Mouse (Mus musculus) intestine, embryonic 15.5 days (tissue): Measurements from ENCODE around the gene Lrrc45. TPM values are rescaled to one million over a fixed set of nuclear protein-coding genes. Genes with fewer than 3 reads are reported as not detected.
"Not testable (repeated sequence)": the region's sequence is repeated elsewhere in the genome, so short reads cannot be mapped to it uniquely, and the experiment has no call there.

Experiments
- ATAC-seq: fragments of 200-750 bp; cut with Nextera tagmentation; 2 replicates; pipeline ENCODE4 v1.8.0; 2017; ENCODE audit warnings: moderate TSS enrichment, moderate library complexity
- H3K27ac ChIP-seq: fragments of 300-500 bp; sonication (generic); 2 replicates; pipeline ENCODE4 v1.5.1; 2015; ENCODE audit warnings: mild to moderate bottlenecking, inconsistent platforms
- H3K27me3 ChIP-seq: fragments of 300-500 bp; sonication (generic); replicated peaks from 2 replicates; pipeline ENCODE4 v1.6.1; 2015; ENCODE audit warnings: inconsistent platforms
- H3K36me3 ChIP-seq: fragments of 300-500 bp; sonication (generic); 2 replicates; pipeline ENCODE4 v1.6.1; 2015; ENCODE audit warnings: inconsistent platforms
- H3K4me1 ChIP-seq: fragments of 300-500 bp; sonication (generic); replicated peaks from 2 replicates; pipeline ENCODE4 v1.6.1; 2015; ENCODE audit warnings: inconsistent platforms
- H3K4me2 ChIP-seq: fragments of 300-500 bp; sonication (generic); replicated peaks from 2 replicates; pipeline ENCODE4 v1.6.1; 2015; ENCODE audit warnings: mild to moderate bottlenecking, inconsistent platforms
- H3K4me3 ChIP-seq: fragments of 300-500 bp; sonication (generic); replicated peaks from 2 replicates; pipeline ENCODE4 v1.5.1; 2015; ENCODE audit warnings: inconsistent platforms
- H3K9ac ChIP-seq: fragments of 300-500 bp; sonication (generic); 2 replicates; pipeline ENCODE4 v1.6.1; 2015; ENCODE audit warnings: inconsistent platforms
- H3K9me3 ChIP-seq: fragments of 300-500 bp; sonication (generic); 2 replicates; pipeline ENCODE4 v1.6.1; 2016; ENCODE audit warnings: inconsistent platforms
- WGBS: fragments of 180-500 bp; shearing (Covaris S2); methylation state at CpG from one replicate; pipeline ENCODE4 v1.1.7; 2015; 5-methylcytosine and 5-hydroxymethylcytosine counted together
- polyA plus RNA-seq: library from polyadenylated mRNA; unstranded; fragments of >200 nt; fragmentation: Nextera tagmentation; extraction: Ambion mirVana; gene quantifications from 2 replicates; pipeline ENCODE4 v1.2.1, GENCODE M21; 2015

Lrrc45 gene
- polyA plus RNA-seq, 1 experiment from 2014 or later = 42.0 TPM

DNA sequence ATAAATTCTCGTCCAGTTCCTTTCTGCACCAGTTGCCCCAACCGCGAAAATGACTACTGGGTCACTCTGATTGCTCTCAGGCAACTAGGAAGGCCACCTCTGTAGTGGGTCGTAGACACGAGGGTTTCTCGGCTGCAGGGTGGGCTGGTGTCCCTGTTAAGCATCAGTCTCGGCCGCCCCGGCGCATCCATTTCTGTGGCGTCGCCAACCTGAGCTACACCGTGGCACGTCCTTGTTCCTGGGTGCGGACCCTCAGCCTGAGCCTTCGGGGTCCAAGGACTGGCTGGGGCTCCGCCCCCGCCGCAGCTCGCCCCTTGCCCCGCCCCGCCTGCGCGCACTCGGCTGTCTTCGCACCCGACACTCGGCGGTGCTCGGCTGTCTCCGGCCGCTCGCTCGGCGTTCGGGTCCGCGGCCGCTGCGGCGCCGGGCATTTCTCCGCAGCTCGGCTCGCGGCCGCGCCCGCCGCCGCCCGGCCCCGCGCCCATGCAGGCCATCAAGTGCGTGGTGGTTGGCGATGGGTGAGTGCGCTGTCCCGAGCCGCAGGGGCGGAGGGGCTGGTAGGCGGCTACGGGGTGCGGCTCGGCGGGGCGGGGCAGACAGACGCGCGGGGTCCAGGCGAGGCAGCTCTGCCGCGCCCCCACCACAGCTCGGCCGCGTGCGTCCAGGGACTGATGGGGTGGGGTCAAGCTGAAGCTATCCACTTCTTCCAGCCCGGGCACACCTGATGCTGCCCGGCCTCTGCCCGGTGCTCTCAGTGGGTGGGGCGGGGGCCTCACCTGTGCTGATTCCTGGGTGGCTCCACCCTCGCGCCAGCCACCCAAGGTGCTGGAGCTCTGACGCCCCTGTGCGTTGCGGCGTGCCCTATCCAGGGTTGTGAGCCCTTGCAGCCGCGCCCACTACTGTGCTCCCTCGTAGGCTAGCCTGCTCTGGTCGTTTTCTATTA is 7.7 kb downstream of the Lrrc45 start, which contains the start of gene Rac3:
Gene Rac3, plus strand, starts transcription at position 347 of the 943 bp plus-strand sequence.
- peaks cover 26% of the 10 kb centered on the region for H3K36me3 ChIP-seq
- peak within 1 kb of the TSS; percentile 98 for H3K4me2 ChIP-seq
- peak within 1 kb of the TSS; percentile 23; the same call in 1 of the 2 replicates for H3K27ac ChIP-seq
- H3K9ac ChIP-seq = peak within 1 kb of the TSS; percentile 73
- H3K9me3 ChIP-seq = no peaks in the 10 kb centered on the region
- peak within 1 kb of the TSS; percentile 58 for H3K4me3 ChIP-seq
- WGBS = under 1% methylated on average over 83 of the region's 90 CpGs
- H3K4me1 ChIP-seq = peaks cover 21% of the 10 kb centered on the region
- ATAC-seq = peak; percentile 85
- no peaks in the 10 kb centered on the region for H3K27me3 ChIP-seq

DNA sequence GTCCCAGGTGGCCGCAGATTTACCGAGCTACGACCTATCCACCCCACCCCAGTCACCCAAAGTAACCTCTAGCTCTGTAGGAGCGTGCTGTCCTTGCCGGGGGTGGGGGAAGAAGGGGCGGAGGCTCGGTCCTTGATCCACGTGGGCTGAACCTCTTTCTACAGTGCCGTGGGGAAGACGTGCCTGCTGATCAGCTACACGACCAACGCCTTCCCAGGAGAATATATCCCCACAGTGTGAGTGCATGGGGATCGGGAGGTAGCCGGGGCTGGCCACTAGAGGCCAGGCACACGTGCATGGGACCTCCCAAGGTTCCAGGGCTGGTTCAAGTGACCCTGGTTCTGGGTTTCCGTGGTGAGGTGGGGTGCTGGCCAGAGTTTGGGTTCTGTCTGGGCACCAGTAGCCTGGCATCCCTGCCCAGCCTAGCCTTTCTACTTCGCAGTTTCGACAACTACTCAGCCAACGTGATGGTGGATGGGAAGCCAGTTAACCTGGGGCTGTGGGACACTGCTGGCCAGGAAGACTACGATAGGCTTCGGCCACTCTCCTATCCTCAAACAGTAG is 8.4 kb downstream of the Lrrc45 start:
- no peaks in the 10 kb centered on the region for H3K9me3 ChIP-seq
- peak overlapping the region; percentile 98 for H3K4me2 ChIP-seq
- 17% methylated on average over 21 of the region's 21 CpGs for WGBS
- peak; percentile 27; the same call in 1 of the 2 replicates for ATAC-seq
- H3K4me3 ChIP-seq = peak overlapping the region; percentile 58
- H3K27me3 ChIP-seq = no peaks in the 10 kb centered on the region
- H3K36me3 ChIP-seq = peaks cover 20% of the 10 kb centered on the region
- peak overlapping the region; percentile 23; the same call in 1 of the 2 replicates for H3K27ac ChIP-seq
- peak overlapping the region; percentile 73 for H3K9ac ChIP-seq
- H3K4me1 ChIP-seq = peaks cover 22% of the 10 kb centered on the region

DNA sequence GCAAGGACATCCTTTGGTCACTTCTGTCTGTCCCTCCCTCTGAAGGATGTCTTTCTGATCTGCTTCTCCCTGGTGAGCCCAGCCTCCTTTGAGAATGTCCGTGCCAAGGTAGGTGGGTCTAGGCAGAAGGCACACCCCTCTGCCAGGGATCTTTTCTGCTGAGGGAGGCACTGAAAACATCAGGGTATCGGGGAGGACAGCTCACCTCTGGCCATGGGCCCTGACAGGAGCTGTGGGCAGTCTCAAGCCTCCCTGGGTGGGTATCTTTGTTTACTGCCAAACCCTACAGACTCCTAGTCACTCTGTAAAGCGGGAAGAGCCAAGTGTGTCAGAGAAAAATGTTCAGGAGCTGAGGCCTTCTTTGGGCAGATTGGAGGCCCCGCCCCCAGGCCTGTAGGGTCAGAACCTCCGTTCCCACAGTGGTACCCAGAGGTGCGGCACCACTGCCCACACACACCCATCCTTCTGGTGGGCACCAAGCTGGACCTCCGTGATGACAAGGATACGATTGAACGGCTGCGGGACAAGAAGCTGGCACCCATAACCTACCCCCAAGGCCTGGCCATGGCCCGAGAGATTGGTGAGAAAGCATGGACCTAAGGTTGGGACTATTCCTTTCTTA is 9.1 kb downstream of the Lrrc45 start:
- WGBS = 85% methylated on average over 11 of the region's 11 CpGs
- H3K4me2 ChIP-seq = no peak overlapping the region
- peaks cover 22% of the 10 kb centered on the region for H3K4me1 ChIP-seq
- H3K27me3 ChIP-seq = no peaks in the 10 kb centered on the region
- no peak for ATAC-seq
- peaks cover 13% of the 10 kb centered on the region; the same call in 1 of the 2 replicates for H3K36me3 ChIP-seq
- no peaks in the 10 kb centered on the region for H3K9me3 ChIP-seq
- no peak overlapping the region for H3K4me3 ChIP-seq
- no peak overlapping the region for H3K27ac ChIP-seq
- H3K9ac ChIP-seq = no peak overlapping the region

DNA sequence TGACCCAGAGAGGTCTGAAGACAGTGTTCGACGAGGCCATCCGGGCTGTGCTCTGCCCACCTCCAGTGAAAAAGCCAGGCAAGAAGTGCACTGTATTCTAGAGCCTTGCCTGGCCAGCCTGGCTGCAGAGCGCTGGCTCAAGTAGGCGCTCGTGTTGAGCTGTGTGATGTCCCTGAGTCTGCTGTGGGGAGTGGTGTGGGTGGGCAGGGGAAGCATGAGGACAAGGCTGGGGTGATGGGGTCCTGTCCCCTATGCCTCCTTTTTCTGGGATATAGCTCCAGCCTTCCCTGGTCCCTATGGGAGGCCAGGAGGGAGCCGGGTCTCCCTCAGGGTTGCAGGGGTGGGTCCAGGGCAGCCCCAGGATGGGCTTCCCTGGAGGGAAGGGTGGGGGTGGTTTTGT is 9.8 kb downstream of the Lrrc45 start:
- H3K4me1 ChIP-seq = peaks cover 22% of the 10 kb centered on the region
- H3K4me3 ChIP-seq = no peak overlapping the region
- no peaks in the 10 kb centered on the region for H3K27me3 ChIP-seq
- H3K4me2 ChIP-seq = no peak overlapping the region
- ATAC-seq = no peak
- H3K9ac ChIP-seq = no peak overlapping the region
- no peaks in the 10 kb centered on the region for H3K9me3 ChIP-seq
- peaks cover 7% of the 10 kb centered on the region; the same call in 1 of the 2 replicates for H3K36me3 ChIP-seq
- 86% methylated on average over 7 of the region's 7 CpGs for WGBS
- no peak overlapping the region for H3K27ac ChIP-seq

DNA sequence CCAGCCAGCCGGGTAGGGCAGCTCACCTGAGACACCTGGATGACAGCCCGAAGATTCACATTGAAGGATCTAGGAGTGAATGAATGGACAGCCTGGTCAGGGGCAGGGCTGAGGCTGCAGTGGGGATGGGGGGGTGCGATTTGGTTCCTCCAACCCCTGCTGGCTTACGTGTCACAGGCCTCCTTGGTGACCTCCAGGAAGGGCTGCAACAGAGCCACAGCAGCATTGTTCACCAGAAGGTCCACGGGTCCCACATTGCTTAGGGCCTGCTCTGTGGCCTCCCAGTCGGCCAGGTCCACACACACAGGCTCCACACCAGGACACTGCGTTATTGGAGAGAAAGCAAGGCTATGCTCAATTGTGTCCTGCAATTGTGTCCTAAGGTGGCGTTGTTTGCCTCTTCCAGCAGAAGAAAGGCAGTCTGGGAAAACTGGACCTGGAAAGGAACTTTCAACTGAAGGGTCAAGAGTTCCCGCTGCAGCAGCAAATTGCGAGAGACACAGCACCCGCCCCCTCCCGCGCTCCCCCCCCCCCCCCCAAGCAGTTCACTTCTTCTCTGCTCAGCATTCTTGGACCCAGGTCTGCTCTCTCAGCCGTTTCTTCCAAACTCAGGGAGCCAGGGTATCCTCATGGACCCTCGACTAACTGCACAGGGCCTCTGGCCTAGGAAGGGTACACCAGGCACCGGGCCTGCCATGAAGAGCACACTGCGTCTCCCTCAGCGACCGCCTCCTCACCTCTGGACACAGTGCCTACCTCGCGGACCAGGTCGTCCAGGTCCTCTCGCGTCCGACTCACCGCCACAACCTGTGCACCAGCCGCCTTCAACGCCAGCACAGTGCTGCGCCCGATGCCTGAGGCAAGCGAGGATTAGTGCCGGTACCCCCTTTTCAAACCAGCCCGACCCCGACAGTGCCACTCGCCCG is 12.8 kb downstream of the Lrrc45 start:
- 19% methylated on average over 34 of the region's 36 CpGs for WGBS
- Histone ChIP-seq H3K9ac (peak overlapping the region; percentile 59), H3K4me3 (peak overlapping the region; percentile 72), H3K4me2 (peak overlapping the region; percentile 91), H3K4me1 (peaks cover 14% of the 10 kb centered on the region), H3K27me3 (no peaks in the 10 kb centered on the region), H3K9me3 (no peaks in the 10 kb centered on the region), H3K27ac (no peak overlapping the region), H3K36me3 (no peaks in the 10 kb centered on the region)
- peak; percentile 65 for ATAC-seq

DNA sequence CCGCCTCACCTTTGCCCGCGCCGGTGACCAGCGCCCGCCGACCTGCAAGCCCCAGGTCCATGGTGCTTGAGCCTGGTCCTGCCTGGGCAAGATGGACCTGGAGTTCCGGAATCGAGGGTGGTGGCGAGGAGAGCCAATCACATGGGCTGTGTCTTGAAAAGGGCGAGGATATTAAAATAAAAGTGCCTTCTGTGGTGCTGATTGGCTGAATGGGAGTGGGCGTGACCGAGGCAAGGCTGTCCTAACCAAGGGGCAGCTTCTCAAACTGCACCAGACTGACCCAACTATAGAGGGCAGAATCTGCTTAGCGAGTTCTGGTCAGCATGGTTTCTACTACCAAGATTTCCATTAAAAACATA is 13.4 kb downstream of the Lrrc45 start, which contains the start of gene Dcxr:
Gene Dcxr, minus strand, starts transcription at position 113 of the 359 bp plus-strand sequence.
- Histone ChIP-seq H3K4me1 (peaks cover 8% of the 10 kb centered on the region), H3K9ac (peak within 1 kb of the TSS; percentile 59), H3K27me3 (no peaks in the 10 kb centered on the region), H3K27ac (no peak within 1 kb of the TSS), H3K36me3 (no peaks in the 10 kb centered on the region), H3K4me3 (peak within 1 kb of the TSS; percentile 72), H3K9me3 (no peaks in the 10 kb centered on the region), H3K4me2 (peak within 1 kb of the TSS; percentile 91)
- WGBS = under 1% methylated on average over 14 of the region's 14 CpGs
- peak; percentile 95 for ATAC-seq

DNA sequence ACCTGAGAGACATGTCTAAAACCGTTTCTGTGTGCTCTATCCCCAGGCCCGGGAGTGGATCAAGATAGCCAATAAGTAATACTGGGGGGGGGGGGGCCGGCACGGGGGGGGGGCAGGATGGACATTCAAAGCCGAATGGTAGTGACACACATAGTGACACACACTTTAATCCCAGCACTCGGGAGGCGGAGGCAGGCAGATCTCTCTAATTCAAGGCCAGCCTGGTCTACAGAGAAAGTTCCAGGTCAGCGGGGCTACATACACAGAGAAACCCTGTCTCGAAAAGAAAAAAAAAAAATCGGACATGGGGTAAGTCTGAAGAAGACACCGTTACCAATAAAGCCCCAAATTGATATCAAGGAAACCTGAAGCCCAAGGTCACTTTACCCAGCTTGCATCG is 13.8 kb downstream of the Lrrc45 start:
- Histone ChIP-seq H3K9me3 (no peaks in the 10 kb centered on the region), H3K36me3 (no peaks in the 10 kb centered on the region), H3K4me2 (no peak overlapping the region), H3K4me1 (peaks cover 4% of the 10 kb centered on the region; the same call in 1 of the 2 replicates), H3K27ac (no peak overlapping the region), H3K4me3 (no peak overlapping the region), H3K27me3 (no peaks in the 10 kb centered on the region), H3K9ac (no peak overlapping the region)
- 58% methylated on average over 12 of the region's 12 CpGs for WGBS
- ATAC-seq = no peak

DNA sequence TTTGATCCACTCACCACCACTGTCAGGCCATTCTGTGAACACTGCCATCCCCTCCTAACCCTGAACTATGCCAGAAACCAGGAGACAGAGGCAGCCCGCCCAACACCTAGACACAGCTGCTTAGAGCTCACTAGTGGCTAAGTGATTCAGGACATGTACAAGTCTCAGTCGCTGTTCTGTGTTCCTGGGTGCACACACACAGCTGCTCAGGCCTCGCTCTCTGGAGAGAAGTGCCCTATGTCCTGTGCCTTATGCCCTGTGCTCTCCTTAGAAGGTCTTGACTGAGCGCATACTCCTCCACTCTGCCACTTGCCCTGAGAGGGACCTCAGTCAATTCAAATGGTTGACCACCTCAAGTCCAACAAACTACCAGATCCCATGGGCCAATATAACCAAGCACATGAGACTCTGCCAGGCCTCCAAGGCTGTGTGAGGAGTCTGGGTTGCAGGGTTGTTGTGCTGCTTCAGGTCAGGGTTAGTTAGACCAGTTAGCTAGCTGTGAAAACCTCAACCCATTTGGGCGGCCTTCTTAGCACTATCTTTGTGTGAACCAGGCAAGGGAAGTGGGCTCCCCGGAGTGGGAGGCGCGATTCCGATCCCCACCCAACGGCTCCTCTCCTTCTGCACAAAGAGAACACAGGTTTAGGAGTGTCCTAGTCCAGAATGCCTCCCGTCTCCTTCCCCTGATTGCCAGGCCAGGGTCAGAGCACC is 15.0 kb downstream of the Lrrc45 start:
- H3K9me3 ChIP-seq = no peaks in the 10 kb centered on the region
- H3K9ac ChIP-seq = no peak overlapping the region
- 69% methylated on average over 11 of the region's 11 CpGs for WGBS
- no peaks in the 10 kb centered on the region for H3K27me3 ChIP-seq
- H3K4me3 ChIP-seq = no peak overlapping the region
- no peak overlapping the region for H3K4me2 ChIP-seq
- H3K36me3 ChIP-seq = no peaks in the 10 kb centered on the region
- no peak for ATAC-seq
- peaks cover 4% of the 10 kb centered on the region; the same call in 1 of the 2 replicates for H3K4me1 ChIP-seq
- no peak overlapping the region for H3K27ac ChIP-seq

DNA sequence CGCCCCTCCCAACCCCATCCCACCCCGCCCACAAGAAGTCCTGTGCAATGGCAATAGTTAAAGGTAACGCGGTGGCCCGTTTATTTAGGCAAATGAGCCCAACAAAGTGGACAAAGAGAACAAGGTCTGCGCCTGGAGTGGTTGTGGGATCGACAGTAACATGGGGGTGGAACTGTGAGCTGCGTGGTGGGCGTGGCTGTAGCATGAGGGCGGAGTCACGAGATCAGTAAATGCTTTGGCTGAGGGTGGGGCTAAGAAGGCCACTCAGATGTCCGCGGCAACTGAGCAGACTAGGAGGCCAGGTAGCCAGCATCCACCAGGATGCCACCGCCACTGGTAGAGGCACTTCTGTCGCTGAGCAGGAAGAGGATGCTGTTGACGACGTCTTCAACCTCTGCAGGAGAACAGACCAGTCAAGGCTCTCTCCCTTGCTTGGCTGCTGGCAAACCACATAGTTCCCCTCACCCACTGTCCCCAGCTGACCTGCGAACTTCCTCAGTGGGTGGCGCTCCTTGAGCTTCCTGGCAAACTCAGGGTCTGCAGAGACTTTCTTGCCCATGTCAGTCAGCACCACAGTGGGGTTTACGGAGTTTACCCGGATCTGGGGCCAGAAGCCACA is 15.8 kb downstream of the Lrrc45 start:
- not testable (repeated sequence) for H3K9me3 ChIP-seq, H3K4me1 ChIP-seq, H3K9ac ChIP-seq, H3K36me3 ChIP-seq, H3K27me3 ChIP-seq, H3K27ac ChIP-seq, H3K4me3 ChIP-seq
- peak overlapping the region; percentile 47 for H3K4me2 ChIP-seq
- WGBS = 2% methylated on average over 18 of the region's 21 CpGs
- peak; percentile 32; the same call in 1 of the 2 replicates for ATAC-seq

DNA sequence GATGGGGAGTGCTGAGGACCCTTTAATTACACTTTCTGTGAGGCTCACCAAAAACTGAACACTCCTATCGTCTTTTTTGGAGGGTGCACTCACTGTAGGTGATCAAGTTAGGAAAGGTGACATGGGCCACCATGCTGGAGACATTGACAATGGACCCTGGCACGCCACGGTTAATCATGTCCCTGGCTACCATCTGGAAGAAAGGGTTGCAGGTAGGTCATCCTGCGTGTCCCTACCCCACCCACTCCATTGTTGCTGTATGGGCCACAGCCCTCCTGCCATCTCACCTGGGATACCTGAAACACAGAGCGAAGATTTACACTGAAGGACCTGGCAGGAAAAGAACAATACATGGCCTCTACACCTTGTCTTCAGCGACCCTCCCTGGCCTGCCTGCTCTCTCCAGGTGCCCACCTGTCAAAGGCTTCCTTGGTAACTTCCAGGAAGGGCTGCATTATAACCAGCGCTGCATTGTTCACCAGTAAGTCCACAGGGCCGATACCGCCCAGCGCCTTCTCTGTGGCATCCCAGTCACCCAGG is 16.7 kb downstream of the Lrrc45 start:
- no peaks in the 10 kb centered on the region for H3K9me3 ChIP-seq
- H3K9ac ChIP-seq = no peak overlapping the region
- H3K4me3 ChIP-seq = no peak overlapping the region
- WGBS = 87% methylated on average over 10 of the region's 10 CpGs
- H3K4me2 ChIP-seq = no peak overlapping the region
- peaks cover 4% of the 10 kb centered on the region; the same call in 1 of the 2 replicates for H3K4me1 ChIP-seq
- no peak overlapping the region for H3K27ac ChIP-seq
- no peaks in the 10 kb centered on the region for H3K27me3 ChIP-seq
- no peak for ATAC-seq
- H3K36me3 ChIP-seq = no peaks in the 10 kb centered on the region
